ENCODE assay signal across 13 mouse cellular contexts in genomic region chr4:46794583-46794982, GRCm38 (mm10).
DNase-seq lines count a peak whose midpoint lies in the region; ATAC-seq and TF ChIP-seq lines count a peak whose summit lies in the region.
"Had no signal": no experiment of that assay in that cellular context is flagged by ENCODE, and none has a peak within 500 bp of the region (broad histone marks: within the 10 kb centered on the region; RNA-seq: fewer than 3 reads in every experiment).

No protein-coding gene starts in this region.

- DNase-seq in heart, postnatal 0 days (ENCODE audit: low spot score), result peak; percentile 67
- no peak for DNase-seq in heart, adult 2 months
- peak; percentile 82 for DNase-seq in layer of hippocampus, adult 9-11 months
- DNase-seq in right cerebral cortex, postnatal 10 days (ENCODE audit: low spot score in 2 of 2), result peak; percentile 70 to 86
- no peak for DNase-seq in adrenal gland, postnatal 14 days
- DNase-seq in spleen, postnatal 36 days (ENCODE audit: low spot score in 2 of 2), result no peak
- DNase-seq: kidney, postnatal 25 days; lung, adult 18-20 months; lung, postnatal 4 days had no signal

- intact Hi-C loops in heart, adult 2 months (cut with DNase I), result no loop called here

- H3K4me3 ChIP-seq in heart, postnatal 0 days (ENCODE audit: low read depth, low read length), result no peak overlapping the region
- no peak overlapping the region for H3K4me3 ChIP-seq in heart, adult 2 months
- H3K4me3 ChIP-seq in cortical plate, adult 2 months (ENCODE audit: insufficient read depth, low read length), result no peak overlapping the region
- H3K4me3 ChIP-seq: embryonic facial prominence, embryonic 13.5 days; midbrain, embryonic 13.5 days had no signal

- TF ChIP-seq POLR2A in heart, adult 2 months (IDR thresholded peaks at IDR 0.05; ENCODE audit: insufficient read depth, low read depth, low read length), result no peak
- no peak for TF ChIP-seq POLR2A in cortical plate, adult 2 months (IDR thresholded peaks at IDR 0.05; ENCODE audit: extremely low read depth, insufficient read depth, low read length)

- H3K79me2 ChIP-seq in heart, adult 2 months (replicated peaks; ENCODE audit: control insufficient read depth, insufficient read depth, low read length), result no peaks in the 10 kb centered on the region

- H3K9me3 ChIP-seq in heart, postnatal 0 days (replicated peaks; ENCODE audit: control insufficient read depth, low read length), result no peaks in the 10 kb centered on the region
- H3K9me3 ChIP-seq: embryonic facial prominence, embryonic 13.5 days; midbrain, embryonic 13.5 days had no signal

- TF ChIP-seq EP300 in heart, postnatal 0 days (IDR thresholded peaks at IDR 0.05; ENCODE audit: low read depth), result no peak
- no peak for TF ChIP-seq EP300 in heart, adult 2 months (IDR thresholded peaks at IDR 0.05; ENCODE audit: insufficient read depth, low read depth, low read length)

- no peak overlapping the region for H3K9ac ChIP-seq in heart, postnatal 0 days (replicated peaks; ENCODE audit: low read depth, low read length)
- H3K9ac ChIP-seq in heart, adult 2 months (ENCODE audit: low read depth, low read length), result no peak overlapping the region
- H3K9ac ChIP-seq: embryonic facial prominence, embryonic 13.5 days; midbrain, embryonic 13.5 days had no signal

- no peak overlapping the region for H3K4me2 ChIP-seq in heart, postnatal 0 days (ENCODE audit: low read depth, low read length)
- H3K4me2 ChIP-seq: embryonic facial prominence, embryonic 13.5 days; midbrain, embryonic 13.5 days had no signal

- H3K27me3 ChIP-seq in heart, postnatal 0 days (ENCODE audit: control insufficient read depth, insufficient read depth, low read length), result no peaks in the 10 kb centered on the region
- no peaks in the 10 kb centered on the region for H3K27me3 ChIP-seq in heart, adult 2 months (ENCODE audit: control insufficient read depth, insufficient read depth, low read length)
- H3K27me3 ChIP-seq: embryonic facial prominence, embryonic 13.5 days; midbrain, embryonic 13.5 days had no signal

- H3K36me3 ChIP-seq in heart, postnatal 0 days (replicated peaks; ENCODE audit: control insufficient read depth, insufficient read depth, low read length), result no peaks in the 10 kb centered on the region
- no peaks in the 10 kb centered on the region for H3K36me3 ChIP-seq in heart, adult 2 months (ENCODE audit: control insufficient read depth, insufficient read depth, low read length)
- H3K36me3 ChIP-seq: embryonic facial prominence, embryonic 13.5 days; midbrain, embryonic 13.5 days had no signal

- no peak for TF ChIP-seq CTCF in heart, postnatal 0 days (IDR thresholded peaks at IDR 0.05; ENCODE audit: low read depth)
- TF ChIP-seq CTCF in heart, adult 2 months (IDR thresholded peaks at IDR 0.05), result no peak
- no peak for TF ChIP-seq CTCF in cortical plate, adult 2 months (IDR thresholded peaks at IDR 0.05; ENCODE audit: extremely low read depth, insufficient read depth, low read length)

- ATAC-seq in heart, postnatal 0 days (ENCODE audit: insufficient read depth, low read depth), result peak; percentile 73
- ATAC-seq: intestine, embryonic 16.5 days; midbrain, embryonic 13.5 days had no signal

- H3K27ac ChIP-seq in heart, postnatal 0 days (ENCODE audit: low read depth), result peak overlapping the region; percentile 38; the same call in 1 of the 2 replicates
- no peak overlapping the region for H3K27ac ChIP-seq in heart, adult 2 months
- peak overlapping the region; percentile 32; the same call in 1 of the 2 replicates for H3K27ac ChIP-seq in cortical plate, adult 2 months (ENCODE audit: insufficient read depth, low read length)
- H3K27ac ChIP-seq: embryonic facial prominence, embryonic 13.5 days; midbrain, embryonic 13.5 days had no signal

- H3K4me1 ChIP-seq in heart, postnatal 0 days (ENCODE audit: control insufficient read depth, insufficient read depth), result peaks cover 25% of the 10 kb centered on the region
- peaks cover 3% of the 10 kb centered on the region; the same call in 1 of the 2 replicates for H3K4me1 ChIP-seq in heart, adult 2 months (ENCODE audit: control insufficient read depth, insufficient read depth, low read length)
- peaks cover 10% of the 10 kb centered on the region for H3K4me1 ChIP-seq in cortical plate, adult 2 months (ENCODE audit: control insufficient read depth, insufficient read depth, low read length)
- H3K4me1 ChIP-seq: embryonic facial prominence, embryonic 13.5 days had no signal

- 34% methylated on average over 7 of the region's 7 CpGs for WGBS in heart, postnatal 0 days
- 49% methylated on average over 7 of the region's 7 CpGs for WGBS in heart, adult 2 months

Comparison
In these comparisons a context has a peak if more than half of its experiments do, and no peak if none do; other contexts are left out.
1. DNase-seq: peak in heart, postnatal 0 days (single experiment), layer of hippocampus, adult 9-11 months (single experiment) and right cerebral cortex, postnatal 10 days (2 of 2); none in heart, adult 2 months (0 of 2), adrenal gland, postnatal 14 days (single experiment) and spleen, postnatal 36 days (0 of 2).